ENCODE assay signal across 8 mouse cellular contexts in the genomic region with DNA sequence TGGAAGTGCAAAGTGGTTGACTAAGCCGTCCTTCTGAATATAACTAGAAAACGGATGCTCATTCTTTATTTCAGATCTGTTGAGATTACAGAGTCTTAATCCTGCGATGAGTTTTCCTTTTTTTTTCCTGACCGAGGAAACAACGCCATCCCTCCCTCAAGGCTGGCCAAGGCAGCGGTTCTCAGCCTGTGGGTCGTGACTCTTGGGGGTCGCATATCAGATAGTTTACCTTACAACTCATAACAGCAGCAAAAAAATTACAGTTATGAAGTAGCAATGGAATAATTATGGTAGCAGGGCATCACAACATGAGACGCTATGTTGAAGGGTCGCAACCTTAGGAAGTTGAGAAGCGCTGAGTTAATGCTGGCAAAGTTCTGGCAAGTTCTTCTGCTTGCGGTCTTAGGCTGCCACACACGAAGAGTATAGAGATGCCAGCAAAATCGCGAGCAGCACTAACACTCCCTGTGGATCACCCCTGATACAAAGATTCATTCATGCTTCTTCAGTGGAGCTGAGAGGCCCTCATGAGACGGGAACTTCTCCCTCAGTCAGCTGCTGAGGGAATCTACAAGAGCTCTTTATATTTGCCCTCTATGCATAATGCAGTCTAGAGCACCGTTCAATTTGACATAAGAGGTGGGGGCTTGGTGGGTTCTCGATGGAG. TPM values are rescaled to one million over a fixed set of nuclear protein-coding genes. Genes with fewer than 3 reads are reported as not detected.
A peak's percentile ranks its signal among the peaks of the same experiment; 100 is the strongest.
DNase-seq lines count a peak whose midpoint lies in the region; ATAC-seq and TF ChIP-seq lines count a peak whose summit lies in the region.

No protein-coding gene starts in this region.

- no peaks in the 10 kb centered on the region for H3K9me3 ChIP-seq in heart, embryonic 10.5 days
- no peaks in the 10 kb centered on the region for H3K9me3 ChIP-seq in E14TG2a.4 (ENCODE audit: low read length)
- H3K9me3 ChIP-seq in forebrain, embryonic 16.5 days (ENCODE audit: control insufficient read depth, low read length) = no peaks in the 10 kb centered on the region
- no peaks in the 10 kb centered on the region for H3K9me3 ChIP-seq in liver, embryonic 16.5 days (replicated peaks; ENCODE audit: control insufficient read depth, low read length)

- peaks cover 28% of the 10 kb centered on the region for H3K36me3 ChIP-seq in heart, embryonic 10.5 days
- H3K36me3 ChIP-seq in E14TG2a.4 (ENCODE audit: insufficient read depth, low read length) = peaks cover 38% of the 10 kb centered on the region
- no peaks in the 10 kb centered on the region for H3K36me3 ChIP-seq in forebrain, embryonic 16.5 days (ENCODE audit: control insufficient read depth, insufficient read depth)
- H3K36me3 ChIP-seq in liver, embryonic 16.5 days (ENCODE audit: control insufficient read depth, insufficient read depth) = peaks cover 31% of the 10 kb centered on the region

- 0 out of 2 replicates have a peak, but pooled peaks have one; percentile 1 for ATAC-seq in forebrain, embryonic 16.5 days
- ATAC-seq in liver, embryonic 16.5 days (ENCODE audit: low read depth) = no peak
- ATAC-seq in megakaryocyte-erythroid progenitor cell, adult 5-6 weeks (replicated peaks; ENCODE audit: low FRiP score, low TSS enrichment, poor library complexity, severe bottlenecking) = no peak

- peaks cover 9% of the 10 kb centered on the region; the same call in 1 of the 2 replicates for H3K4me1 ChIP-seq in heart, embryonic 10.5 days
- peaks cover 62% of the 10 kb centered on the region for H3K4me1 ChIP-seq in E14TG2a.4 (replicated peaks; ENCODE audit: low read depth, low read length)
- peaks cover 14% of the 10 kb centered on the region for H3K4me1 ChIP-seq in forebrain, embryonic 16.5 days (replicated peaks; ENCODE audit: control insufficient read depth, insufficient read depth, low read length)
- peaks cover 26% of the 10 kb centered on the region for H3K4me1 ChIP-seq in liver, embryonic 16.5 days (ENCODE audit: control insufficient read depth, low read depth, low read length)

- 51% methylated on average over 18 of the region's 18 CpGs for WGBS in heart, embryonic 10.5 days
- 47% methylated on average over 18 of the region's 18 CpGs for WGBS in forebrain, embryonic 16.5 days
- WGBS in liver, embryonic 16.5 days (ENCODE audit: insufficient replicate concordance) = 39% methylated on average over 18 of the region's 18 CpGs

- H3K4me2 ChIP-seq in forebrain, embryonic 16.5 days (ENCODE audit: low read length) = peak overlapping the region; percentile 50
- H3K4me2 ChIP-seq in liver, embryonic 16.5 days (ENCODE audit: low read depth, low read length) = peak overlapping the region; percentile 80

- peak overlapping the region; percentile 84 for H3K4me3 ChIP-seq in heart, embryonic 10.5 days
- H3K4me3 ChIP-seq in E14TG2a.4 (replicated peaks; ENCODE audit: low read length) = peak overlapping the region; percentile 97; the same call in 1 of the 2 replicates
- peak overlapping the region; percentile 49 for H3K4me3 ChIP-seq in forebrain, embryonic 16.5 days (replicated peaks; ENCODE audit: low read length)
- H3K4me3 ChIP-seq in liver, embryonic 16.5 days (ENCODE audit: low read depth, low read length) = peak overlapping the region; percentile 97

- H3K27me3 ChIP-seq in heart, embryonic 10.5 days (ENCODE audit: insufficient read depth, poor library complexity, severe bottlenecking) = no peaks in the 10 kb centered on the region
- no peaks in the 10 kb centered on the region for H3K27me3 ChIP-seq in E14TG2a.4 (ENCODE audit: insufficient read depth, low read length)
- H3K27me3 ChIP-seq in forebrain, embryonic 16.5 days (replicated peaks; ENCODE audit: control insufficient read depth, insufficient read depth, low read length) = no peaks in the 10 kb centered on the region
- H3K27me3 ChIP-seq in liver, embryonic 16.5 days (ENCODE audit: control insufficient read depth, insufficient read depth, low read depth, low read length) = no peaks in the 10 kb centered on the region

- 0 out of 2 replicates have a peak overlapping the region, but pooled peaks have one; percentile 33 for H3K9ac ChIP-seq in forebrain, embryonic 16.5 days (replicated peaks; ENCODE audit: low read depth, low read length)
- peak overlapping the region; percentile 54 for H3K9ac ChIP-seq in liver, embryonic 16.5 days (ENCODE audit: low read depth, low read length)

- peak overlapping the region; percentile 84 for H3K27ac ChIP-seq in heart, embryonic 10.5 days
- peak overlapping the region; percentile 7; the same call in 1 of the 2 replicates for H3K27ac ChIP-seq in forebrain, embryonic 16.5 days (ENCODE audit: low read length)
- H3K27ac ChIP-seq in liver, embryonic 16.5 days (ENCODE audit: low read length) = peak overlapping the region; percentile 62; the same call in 1 of the 2 replicates

- DNase-seq in heart, embryonic 10.5 days (ENCODE audit: low spot score) = peak; percentile 69
- DNase-seq in heart, postnatal 14 days = no peak
- no peak for DNase-seq in gastrocnemius, postnatal 14 days
- no peak for DNase-seq in right cerebral cortex, adult 18-20 months

- intact Hi-C loops in heart, postnatal 14 days (cut with DNase I) = no loop called here
- intact Hi-C loops in gastrocnemius, postnatal 14 days (cut with DNase I; ENCODE audit: low total_unique reads) = no loop called here

- TF ChIP-seq CTCF in E14TG2a.4 (conservative IDR thresholded peaks at IDR 0.05; ENCODE audit: low read length) = no peak

RNA-seq across cellular contexts. Expression of a gene that starts 0.6 kb away (rescaled TPM):
- 207 and 238 TPM in 2 replicates for polyA plus RNA-seq in heart, embryonic 10.5 days (2016; fragmentation: Nextera tagmentation; extraction: Ambion mirVana)
- 10 to 100 TPM; 16.0 to 34.1 TPM for total RNA-seq in heart, postnatal 14 days (2021)
- 97.6 and 121 TPM in 2 replicates for polyA plus RNA-seq in forebrain, embryonic 16.5 days (2015; fragmentation: Nextera tagmentation; extraction: Ambion mirVana)
- 189 and 201 TPM in 2 replicates for polyA plus RNA-seq in liver, embryonic 16.5 days (2015; fragmentation: Nextera tagmentation; extraction: Ambion mirVana)
- 10 to 100 TPM; 13.8 to 16.9 TPM for total RNA-seq in gastrocnemius, postnatal 14 days (2021)
- 363 and 371 TPM in 2 replicates for total RNA-seq in megakaryocyte-erythroid progenitor cell, adult 5-6 weeks (2014; fragmentation: Nextera tagmentation)
- 444 and 492 TPM in 2 replicates for total RNA-seq in megakaryocyte-erythroid progenitor cell, adult 5-6 weeks (2017)

RNA-seq across cellular contexts. Expression of a gene that starts 16.4 kb away (rescaled TPM):
- 382 and 559 TPM in 2 replicates for polyA plus RNA-seq in heart, embryonic 10.5 days (2016; fragmentation: Nextera tagmentation; extraction: Ambion mirVana)
- total RNA-seq in heart, postnatal 14 days (2021) = 100 to 1,000 TPM; 125 to 129 TPM
- polyA plus RNA-seq in forebrain, embryonic 16.5 days (2015; fragmentation: Nextera tagmentation; extraction: Ambion mirVana) = 147 and 167 TPM in 2 replicates
- 277 and 302 TPM in 2 replicates for polyA plus RNA-seq in liver, embryonic 16.5 days (2015; fragmentation: Nextera tagmentation; extraction: Ambion mirVana)
- 100 to 1,000 TPM in 1 of 2 experiments, 10 to 100 TPM in 1; 76.9 to 104 TPM for total RNA-seq in gastrocnemius, postnatal 14 days (2021)
- 15.9 and 22.9 TPM in 2 replicates for total RNA-seq in megakaryocyte-erythroid progenitor cell, adult 5-6 weeks (2014; fragmentation: Nextera tagmentation)
- total RNA-seq in megakaryocyte-erythroid progenitor cell, adult 5-6 weeks (2017) = 23.5 and 68.2 TPM in 2 replicates

RNA-seq across cellular contexts. Expression of a gene that starts 41.8 kb away (rescaled TPM):
- polyA plus RNA-seq in heart, embryonic 10.5 days (2016; fragmentation: Nextera tagmentation; extraction: Ambion mirVana) = 1.0 and 1.1 TPM in 2 replicates
- total RNA-seq in heart, postnatal 14 days (2021) = 1 to 10 TPM; 1.5 to 2.0 TPM
- polyA plus RNA-seq in forebrain, embryonic 16.5 days (2015; fragmentation: Nextera tagmentation; extraction: Ambion mirVana) = 0.51 and 1.0 TPM in 2 replicates
- polyA plus RNA-seq in liver, embryonic 16.5 days (2015; fragmentation: Nextera tagmentation; extraction: Ambion mirVana) = 0.15 TPM in 1 of 2 replicates, not detected in the other
- not detected for total RNA-seq in gastrocnemius, postnatal 14 days (2021)
- not detected in 2 replicates for total RNA-seq in megakaryocyte-erythroid progenitor cell, adult 5-6 weeks (2014; fragmentation: Nextera tagmentation)
- not detected in 2 replicates for total RNA-seq in megakaryocyte-erythroid progenitor cell, adult 5-6 weeks (2017)

Comparison
In these comparisons a context has a peak if more than half of its experiments do, and no peak if none do; other contexts are left out.
1. H3K27ac ChIP-seq: peak in every context shown above with its lines; median percentile 84 in heart, embryonic 10.5 days; 62 in liver, embryonic 16.5 days; 7 in forebrain, embryonic 16.5 days.
2. RNA of a gene that starts 0.6 kb away (total RNA-seq): 363 to 492 TPM in megakaryocyte-erythroid progenitor cell, adult 5-6 weeks; 16.0 to 34.1 TPM in heart, postnatal 14 days and 13.8 to 16.9 TPM in gastrocnemius, postnatal 14 days; every median in the first group is over 10 times any median in the second.
3. Peak in every context shown above with its lines, with median percentiles within 50 percentile points of each other: H3K4me3 ChIP-seq.